Mouse (Mus musculus) CH12.LX (cell line): ENCODE results near the gene Lrmda. TPM values are rescaled to one million over a fixed set of nuclear protein-coding genes. Genes with fewer than 3 reads are reported as not detected.

Experiments used
- DNase-seq: peaks from one replicate; pipeline ENCODE4 v3.0.0-alpha.2; 2013; ENCODE audit errors: extremely low read depth
- H3K27ac ChIP-seq: 2 replicates; pipeline ENCODE4 v1.5.1; 2012; ENCODE audit warnings: low read depth, mild to moderate bottlenecking, control low read depth, moderate library complexity; ENCODE audit not compliant: insufficient read depth
- H3K27me3 ChIP-seq: replicated peaks from 2 replicates; pipeline ENCODE3; 2012; ENCODE audit warnings: inconsistent platforms
- H3K36me3 ChIP-seq, 2 experiments: replicated peaks in 1 of 2; 2 replicates each; pipeline versions ENCODE3 to v1.6.1; 2012; ENCODE audit warnings: inconsistent platforms in 1 of 2, low read length in 1 of 2, mild to moderate bottlenecking in 1 of 2, mixed read lengths in 1 of 2, moderate library complexity in 1 of 2; ENCODE audit not compliant: control insufficient read depth in 1 of 2, insufficient read depth in 1 of 2
- H3K4me1 ChIP-seq, 2 experiments: 2 replicates each; pipeline ENCODE4 v1.6.1; 2012; ENCODE audit warnings: inconsistent platforms in 1 of 2, moderate library complexity in 1 of 2; ENCODE audit not compliant: insufficient read depth in 2 of 2, control insufficient read depth in 1 of 2
- H3K4me2 ChIP-seq: 2 replicates; pipeline ENCODE4 v1.6.1; 2012; ENCODE audit warnings: low read depth, mild to moderate bottlenecking, control low read depth; ENCODE audit not compliant: poor library complexity, insufficient read depth, severe bottlenecking
- H3K4me3 ChIP-seq, 3 experiments: fragments of 150-350 bp in 1 of 3; sonication (generic) in 1 of 3; replicated peaks in 1 of 3; 2 replicates each; pipeline versions ENCODE3 to v1.5.1; 2011 to 2012; ENCODE audit warnings: low read depth in 2 of 3, low read length in 2 of 3, mild to moderate bottlenecking in 2 of 3, moderate library complexity in 2 of 3, control low read depth in 1 of 3, improper control_type of control experiment in 1 of 3, inconsistent platforms in 1 of 3, mixed read lengths in 1 of 3; ENCODE audit not compliant: poor library complexity in 1 of 3
- H3K79me2 ChIP-seq: replicated peaks from 2 replicates; pipeline ENCODE4 v1.6.1; 2012; ENCODE audit warnings: mild to moderate bottlenecking, moderate library complexity; ENCODE audit not compliant: control insufficient read depth, poor library complexity, insufficient read depth, severe bottlenecking; ENCODE audit errors: extremely low read depth
- H3K9ac ChIP-seq: 2 replicates; pipeline ENCODE4 v1.6.1; 2012; ENCODE audit warnings: low read depth, mild to moderate bottlenecking, control low read depth, moderate library complexity; ENCODE audit not compliant: insufficient read depth
- H3K9me3 ChIP-seq: replicated peaks from 2 replicates; pipeline ENCODE3; 2012; ENCODE audit warnings: low read length, inconsistent platforms, mixed read lengths
- CHD1 ChIP-seq: IDR thresholded peaks from 2 replicates; pipeline ENCODE4 v1.6.1; 2012; ENCODE audit warnings: low read depth, low read length, improper control_type of control experiment, inconsistent platforms
- CHD2 ChIP-seq: IDR thresholded peaks from 2 replicates; pipeline ENCODE4 v1.6.1; 2011; ENCODE audit warnings: low read length, improper control_type of control experiment
- CTCF ChIP-seq, 2 experiments: IDR thresholded peaks in 1 of 2; conservative IDR thresholded peaks in 1 of 2; 2 replicates each; pipeline ENCODE4 v1.5.1; 2011 to 2012; ENCODE audit warnings: low read depth in 2 of 2, low read length in 2 of 2, improper control_type of control experiment in 1 of 2, inconsistent platforms in 1 of 2, mild to moderate bottlenecking in 1 of 2, moderate library complexity in 1 of 2
- E2F4 ChIP-seq: IDR thresholded peaks from 2 replicates; pipeline ENCODE4 v1.6.1; 2011; ENCODE audit warnings: low read depth, low read length, improper control_type of control experiment; ENCODE audit not compliant: insufficient replicate concordance
- ELF1 ChIP-seq: IDR thresholded peaks from 2 replicates; pipeline ENCODE4 v1.6.1; 2014; ENCODE audit warnings: low read depth, mild to moderate bottlenecking, inconsistent platforms, low read length, improper control_type of control experiment
- HCFC1 ChIP-seq: IDR thresholded peaks from 2 replicates; pipeline ENCODE4 v1.6.1; 2012; ENCODE audit warnings: low read depth, mild to moderate bottlenecking, inconsistent platforms, low read length, improper control_type of control experiment
- KAT2A ChIP-seq: IDR thresholded peaks from 2 replicates; pipeline ENCODE4 v1.6.1; 2012; ENCODE audit warnings: low read length, improper control_type of control experiment, inconsistent platforms; ENCODE audit not compliant: insufficient replicate concordance
- MAFK ChIP-seq: IDR thresholded peaks from 2 replicates; pipeline ENCODE4 v1.6.1; 2011; ENCODE audit warnings: low read length, improper control_type of control experiment; ENCODE audit not compliant: insufficient replicate concordance
- MAX ChIP-seq: IDR thresholded peaks from 2 replicates; pipeline ENCODE4 v1.6.1; 2011; ENCODE audit warnings: low read length, improper control_type of control experiment
- MAZ ChIP-seq: IDR thresholded peaks from 2 replicates; pipeline ENCODE4 v1.6.1; 2012; ENCODE audit warnings: low read depth, mild to moderate bottlenecking, inconsistent platforms, low read length, improper control_type of control experiment, moderate library complexity
- MXI1 ChIP-seq: IDR thresholded peaks from 2 replicates; pipeline ENCODE4 v1.6.1; 2011; ENCODE audit warnings: mild to moderate bottlenecking, low read depth, low read length, improper control_type of control experiment
- MYC ChIP-seq: IDR thresholded peaks from 2 replicates; pipeline ENCODE4 v1.6.1; 2011; ENCODE audit warnings: low read depth, mild to moderate bottlenecking, improper control_type of control experiment, low read length
- NRF1 ChIP-seq: IDR thresholded peaks from 2 replicates; pipeline ENCODE4 v1.6.1; 2014; ENCODE audit warnings: low read depth, mild to moderate bottlenecking, inconsistent platforms, low read length, improper control_type of control experiment, moderate library complexity
- PAX5 ChIP-seq: IDR thresholded peaks from 2 replicates; pipeline ENCODE4 v1.6.1; 2012; ENCODE audit warnings: low read length, inconsistent platforms, mixed read lengths
- POLR2AphosphoS2 ChIP-seq: IDR thresholded peaks from 2 replicates; pipeline ENCODE4 v1.6.1; 2011; ENCODE audit warnings: low read depth, low read length, improper control_type of control experiment
- RAD21 ChIP-seq: IDR thresholded peaks from 2 replicates; pipeline ENCODE4 v1.6.1; 2011; ENCODE audit warnings: low read depth, mild to moderate bottlenecking, low read length, improper control_type of control experiment, moderate library complexity
- RCOR1 ChIP-seq: conservative IDR thresholded peaks from 2 replicates; pipeline ENCODE4 v1.6.1; 2012; ENCODE audit warnings: low read depth, mild to moderate bottlenecking, inconsistent platforms, low read length, improper control_type of control experiment
- SIN3A ChIP-seq: IDR thresholded peaks from 2 replicates; pipeline ENCODE4 v1.6.1; 2012; ENCODE audit warnings: low read length, improper control_type of control experiment, inconsistent platforms
- USF2 ChIP-seq: conservative IDR thresholded peaks from 2 replicates; pipeline ENCODE4 v1.6.1; 2011; ENCODE audit warnings: low read depth, low read length, improper control_type of control experiment
- ZC3H11A ChIP-seq: IDR thresholded peaks from 2 replicates; pipeline ENCODE4 v1.6.1; 2012; ENCODE audit warnings: low read depth, mild to moderate bottlenecking, inconsistent platforms, low read length, improper control_type of control experiment
- ZKSCAN1 ChIP-seq: IDR thresholded peaks from 2 replicates; pipeline ENCODE4 v1.6.1; 2012; ENCODE audit warnings: low read depth, inconsistent platforms, low read length, improper control_type of control experiment, borderline replicate concordance
- ZMIZ1 ChIP-seq: IDR thresholded peaks from 2 replicates; pipeline ENCODE4 v1.6.1; 2012; ENCODE audit warnings: low read depth, mild to moderate bottlenecking, inconsistent platforms, low read length, improper control_type of control experiment
- ZNF384 ChIP-seq: IDR thresholded peaks from 2 replicates; pipeline ENCODE4 v1.6.1; 2012; ENCODE audit warnings: low read depth, low read length, improper control_type of control experiment, inconsistent platforms
- dilution Hi-C: fragments of 300-500 bp; cut with MboI; formaldehyde crosslinking; loops from 2 replicates; pipeline ENCODE4 v1.14.3; 2020; ENCODE audit warnings: low sequenced_read_pairs; ENCODE audit not compliant: extremely low pct_unique_long_range_greater_than_20kb, extremely low pct_ligation_motif_present
- in situ Hi-C: fragments of 300-500 bp; cut with MboI; formaldehyde crosslinking; loops from 3 replicates; pipeline ENCODE4 v1.14.3; 2019; ENCODE audit warnings: low sequenced_read_pairs, low pct_ligation_motif_present, low pct_unique_long_range_greater_than_20kb, mixed read lengths
- polyA plus RNA-seq: library from polyadenylated mRNA; unstranded; fragments of >175 nt; gene quantifications from 2 replicates; pipeline ENCODE4 v1.2.1, GENCODE M21; 2012; ENCODE audit warnings: low read depth; ENCODE audit not compliant: insufficient read length
- total RNA-seq, 2 experiments: library from RNA; depleted of rRNA; stranded (reverse); fragments of 300-350 nt in 1 of 2; fragments of >200 nt in 1 of 2; gene quantifications; 2 replicates each; pipeline ENCODE4 v1.2.3; 2012 to 2014

The Lrmda gene
- total and polyA plus RNA-seq, 3 experiments: 0.89 to 3.7 (median 1.9) TPM

- dilution Hi-C loops: no loop called here
- no peaks in the 10 kb centered on the region for H3K36me3 ChIP-seq
- no peaks in the 10 kb centered on the region for H3K9me3 ChIP-seq
- no peaks in the 10 kb centered on the region for H3K79me2 ChIP-seq
- in situ Hi-C loops: no loop called here
- peak overlapping the region; percentile 49 for H3K9ac ChIP-seq
- peaks cover 0 to 22% of the 10 kb centered on the region in 2 experiments; a peak in 3 of 4 replicates for H3K4me1 ChIP-seq
- peak overlapping the region; percentile 46 to 60 (median 58) for H3K4me3 ChIP-seq
- peak overlapping the region; percentile 88 for H3K4me2 ChIP-seq
- H3K27me3 ChIP-seq: peaks cover 2% of the 10 kb centered on the region
- no peak overlapping the region for H3K27ac ChIP-seq
- peak; percentile 61 for DNase-seq
- TF ChIP-seq ZMIZ1 (no peak), CTCF (conservative IDR thresholded peaks at IDR 0.05 in 1 of 2, IDR thresholded peaks at IDR 0.05 in 1 of 2; ENCODE audit: low read depth in 2 of 2, low read length in 2 of 2) (no peak), CHD2 (peak; percentile 64), MXI1 (0 out of 2 replicates have a peak, but pooled peaks have one; percentile 13), ELF1 (no peak), HCFC1 (no peak), MAFK (0 out of 2 replicates have a peak, but pooled peaks have one; percentile 41), ZNF384 (peak; percentile 66), ZKSCAN1 (no peak)
These were observed 685 bp downstream of the Lrmda start for GRCm38 (mm10) chr14:22019949-22020845.

GRCm38 (mm10) chr14:22020885-22021284, 1.4 kb downstream of the Lrmda start:
- H3K4me3 ChIP-seq: no peak overlapping the region
- dilution Hi-C loops: no loop called here
- no peak overlapping the region for H3K27ac ChIP-seq
- peak; percentile 53 for DNase-seq
- H3K9ac ChIP-seq: no peak overlapping the region
- peaks cover 0 to 22% of the 10 kb centered on the region in 2 experiments; a peak in 3 of 4 replicates for H3K4me1 ChIP-seq
- H3K27me3 ChIP-seq: peaks cover 1% of the 10 kb centered on the region
- H3K36me3 ChIP-seq: no peaks in the 10 kb centered on the region
- H3K79me2 ChIP-seq: no peaks in the 10 kb centered on the region
- TF ChIP-seq ZMIZ1 (no peak), CHD1 (no peak), CTCF (conservative IDR thresholded peaks at IDR 0.05 in 1 of 2, IDR thresholded peaks at IDR 0.05 in 1 of 2; ENCODE audit: low read depth in 2 of 2, low read length in 2 of 2) (peak in 1 of 2 experiments; percentile 39; a peak in 2 of 4 replicates), RAD21 (no peak; the same call in none of the 2 replicates)
- in situ Hi-C loops: no loop called here
- H3K9me3 ChIP-seq: no peaks in the 10 kb centered on the region
- no peak overlapping the region for H3K4me2 ChIP-seq

DNA sequence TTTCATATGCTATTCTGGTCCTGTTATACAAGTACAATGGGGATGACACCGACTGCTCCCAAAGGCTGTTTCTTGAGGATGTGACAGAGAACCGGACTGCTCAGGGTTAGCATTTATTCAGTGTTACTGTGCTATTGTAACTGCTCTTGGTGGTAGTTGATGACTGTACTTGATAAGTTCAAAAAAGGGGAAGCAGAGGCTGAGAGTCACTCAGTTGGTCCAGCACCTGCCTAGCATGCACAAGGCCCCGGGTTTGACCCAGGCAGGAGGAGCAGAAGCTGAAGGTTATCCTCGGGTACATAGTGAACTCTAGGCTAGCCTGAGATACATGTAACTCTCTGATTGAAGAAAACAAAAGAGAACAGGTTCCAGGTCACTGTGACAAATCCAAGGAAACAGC, 4.0 kb downstream of the Lrmda start:
- Histone ChIP-seq H3K79me2 (no peaks in the 10 kb centered on the region), H3K4me1 (peaks cover 0 to 22% of the 10 kb centered on the region in 2 experiments; a peak in 2 of 4 replicates), H3K9me3 (no peaks in the 10 kb centered on the region), H3K4me3 (no peak overlapping the region), H3K27ac (no peak overlapping the region), H3K36me3 (peaks cover 0 to 11% of the 10 kb centered on the region in 2 experiments), H3K27me3 (no peaks in the 10 kb centered on the region), H3K4me2 (no peak overlapping the region), H3K9ac (no peak overlapping the region)
- DNase-seq: no peak
- in situ Hi-C loops: no loop called here
- dilution Hi-C loops: no loop called here
- TF ChIP-seq MAX: no peak
- TF ChIP-seq SIN3A: no peak
- TF ChIP-seq ZC3H11A: no peak
- no peak for TF ChIP-seq HCFC1
- no peak for TF ChIP-seq RCOR1
- no peak for TF ChIP-seq ZMIZ1
- no peak for TF ChIP-seq CHD1
- TF ChIP-seq MYC: no peak
- TF ChIP-seq PAX5: no peak
- no peak for TF ChIP-seq ZNF384
- TF ChIP-seq E2F4: no peak
- no peak for TF ChIP-seq MAZ
- TF ChIP-seq KAT2A: no peak
- TF ChIP-seq NRF1: no peak
- TF ChIP-seq POLR2AphosphoS2: no peak
- no peak for TF ChIP-seq USF2
